Mouse (Mus musculus): ENCODE results near the gene Zfp213. TPM values are rescaled to one million over a fixed set of nuclear protein-coding genes. Genes with fewer than 3 reads are reported as not detected.

The Zfp213 gene
- polyA plus RNA-seq (2012) = 0.22 and 0.26 TPM in 2 replicates

GRCm38 (mm10) chr17:23563595-23564367 lies at the start of gene Zfp213:
Gene Zfp213 (minus strand): TSS chr17:23564238.
- Histone ChIP-seq H3K27me3 (ENCODE audit: control insufficient read depth) (no peaks in the 10 kb centered on the region), H3K9me3 (ENCODE audit: control insufficient read depth, low read length) (no peaks in the 10 kb centered on the region), H3K4me3 (replicated peaks) (peak within 1 kb of the TSS; percentile 70), H3K36me3 (ENCODE audit: control insufficient read depth) (peaks cover 25% of the 10 kb centered on the region), H3K4me1 (ENCODE audit: control insufficient read depth) (peaks cover 30% of the 10 kb centered on the region)
- TF ChIP-seq GATA1 (IDR thresholded peaks at IDR 0.05; ENCODE audit: low read length) (peak; percentile 56), TAL1 (IDR thresholded peaks at IDR 0.05; ENCODE audit: low read length) (no peak)

GRCm38 (mm10) chr17:23610361-23610800 lies 46.3 kb upstream of the Zfp213 start:
- no peaks in the 10 kb centered on the region for H3K9me3 ChIP-seq (ENCODE audit: control insufficient read depth, low read length)
- 0 out of 2 replicates have a peak, but pooled peaks cover 2% of the 10 kb centered on the region for H3K27me3 ChIP-seq (ENCODE audit: control insufficient read depth)
- H3K4me1 ChIP-seq (ENCODE audit: control insufficient read depth) = no peaks in the 10 kb centered on the region
- no peak for TF ChIP-seq GATA1 (IDR thresholded peaks at IDR 0.05; ENCODE audit: low read length)
- no peak for TF ChIP-seq TAL1 (IDR thresholded peaks at IDR 0.05; ENCODE audit: low read length)
- H3K36me3 ChIP-seq (ENCODE audit: control insufficient read depth) = no peaks in the 10 kb centered on the region
- H3K4me3 ChIP-seq (replicated peaks) = no peak overlapping the region

GRCm38 (mm10) chr17:23609612-23610011 lies 45.6 kb upstream of the Zfp213 start:
- 0 out of 2 replicates have a peak, but pooled peaks cover 2% of the 10 kb centered on the region for H3K27me3 ChIP-seq (ENCODE audit: control insufficient read depth)
- TF ChIP-seq GATA1 (IDR thresholded peaks at IDR 0.05; ENCODE audit: low read length) = no peak
- no peak for TF ChIP-seq TAL1 (IDR thresholded peaks at IDR 0.05; ENCODE audit: low read length)
- H3K4me3 ChIP-seq (replicated peaks) = no peak overlapping the region
- H3K4me1 ChIP-seq (ENCODE audit: control insufficient read depth) = no peaks in the 10 kb centered on the region
- no peaks in the 10 kb centered on the region for H3K36me3 ChIP-seq (ENCODE audit: control insufficient read depth)
- no peaks in the 10 kb centered on the region for H3K9me3 ChIP-seq (ENCODE audit: control insufficient read depth, low read length)

GRCm38 (mm10) chr17:23605220-23605619 lies 41.2 kb upstream of the Zfp213 start:
- H3K36me3 ChIP-seq (ENCODE audit: control insufficient read depth) = no peaks in the 10 kb centered on the region
- no peak overlapping the region for H3K4me3 ChIP-seq (replicated peaks)
- TF ChIP-seq TAL1 (IDR thresholded peaks at IDR 0.05; ENCODE audit: low read length) (no peak), GATA1 (IDR thresholded peaks at IDR 0.05; ENCODE audit: low read length) (no peak)
- no peaks in the 10 kb centered on the region for H3K4me1 ChIP-seq (ENCODE audit: control insufficient read depth)
- no peaks in the 10 kb centered on the region for H3K9me3 ChIP-seq (ENCODE audit: control insufficient read depth, low read length)
- H3K27me3 ChIP-seq (ENCODE audit: control insufficient read depth) = 0 out of 2 replicates have a peak, but pooled peaks cover 2% of the 10 kb centered on the region

GRCm38 (mm10) chr17:23604394-23604793 lies 40.4 kb upstream of the Zfp213 start:
- H3K4me1 ChIP-seq (ENCODE audit: control insufficient read depth) = peaks cover 8% of the 10 kb centered on the region
- H3K36me3 ChIP-seq (ENCODE audit: control insufficient read depth) = no peaks in the 10 kb centered on the region
- H3K27me3 ChIP-seq (ENCODE audit: control insufficient read depth) = no peaks in the 10 kb centered on the region
- H3K9me3 ChIP-seq (ENCODE audit: control insufficient read depth, low read length) = no peaks in the 10 kb centered on the region
- no peak for TF ChIP-seq GATA1 (IDR thresholded peaks at IDR 0.05; ENCODE audit: low read length)
- TF ChIP-seq TAL1 (IDR thresholded peaks at IDR 0.05; ENCODE audit: low read length) = no peak
- no peak overlapping the region for H3K4me3 ChIP-seq (replicated peaks)

GRCm38 (mm10) chr17:23603542-23603941 lies 39.5 kb upstream of the Zfp213 start:
- Histone ChIP-seq H3K27me3 (ENCODE audit: control insufficient read depth) (no peaks in the 10 kb centered on the region), H3K4me3 (replicated peaks) (no peak overlapping the region), H3K9me3 (ENCODE audit: control insufficient read depth, low read length) (no peaks in the 10 kb centered on the region), H3K4me1 (ENCODE audit: control insufficient read depth) (peaks cover 16% of the 10 kb centered on the region), H3K36me3 (ENCODE audit: control insufficient read depth) (no peaks in the 10 kb centered on the region)
- TF ChIP-seq GATA1 (IDR thresholded peaks at IDR 0.05; ENCODE audit: low read length) = no peak
- no peak for TF ChIP-seq TAL1 (IDR thresholded peaks at IDR 0.05; ENCODE audit: low read length)

GRCm38 (mm10) chr17:23603077-23603476 lies 39.0 kb upstream of the Zfp213 start:
- no peaks in the 10 kb centered on the region for H3K27me3 ChIP-seq (ENCODE audit: control insufficient read depth)
- no peak for TF ChIP-seq TAL1 (IDR thresholded peaks at IDR 0.05; ENCODE audit: low read length)
- no peak for TF ChIP-seq GATA1 (IDR thresholded peaks at IDR 0.05; ENCODE audit: low read length)
- H3K4me3 ChIP-seq (replicated peaks) = no peak overlapping the region
- H3K4me1 ChIP-seq (ENCODE audit: control insufficient read depth) = peaks cover 21% of the 10 kb centered on the region
- H3K9me3 ChIP-seq (ENCODE audit: control insufficient read depth, low read length) = no peaks in the 10 kb centered on the region
- no peaks in the 10 kb centered on the region for H3K36me3 ChIP-seq (ENCODE audit: control insufficient read depth)

- H3K9me3 ChIP-seq (ENCODE audit: control insufficient read depth, low read length) = no peaks in the 10 kb centered on the region
- TF ChIP-seq TAL1 (IDR thresholded peaks at IDR 0.05; ENCODE audit: low read length) = no peak
- no peak overlapping the region for H3K4me3 ChIP-seq (replicated peaks)
- H3K4me1 ChIP-seq (ENCODE audit: control insufficient read depth) = peaks cover 23% of the 10 kb centered on the region
- no peaks in the 10 kb centered on the region for H3K36me3 ChIP-seq (ENCODE audit: control insufficient read depth)
- no peaks in the 10 kb centered on the region for H3K27me3 ChIP-seq (ENCODE audit: control insufficient read depth)
Observed at GRCm38 (mm10) chr17:23601836-23602585, 38.0 kb upstream of the Zfp213 start.

Measured in erythroblast, embryonic 14.5 days (primary cell).